Mouse (Mus musculus) right cerebral cortex, postnatal 25 days (tissue): ENCODE measurements around the gene Tmprss4.

Experiments used
- DNase-seq: peaks from one replicate; pipeline ENCODE4 v3.0.0; 2022

The Tmprss4 gene

DNA sequence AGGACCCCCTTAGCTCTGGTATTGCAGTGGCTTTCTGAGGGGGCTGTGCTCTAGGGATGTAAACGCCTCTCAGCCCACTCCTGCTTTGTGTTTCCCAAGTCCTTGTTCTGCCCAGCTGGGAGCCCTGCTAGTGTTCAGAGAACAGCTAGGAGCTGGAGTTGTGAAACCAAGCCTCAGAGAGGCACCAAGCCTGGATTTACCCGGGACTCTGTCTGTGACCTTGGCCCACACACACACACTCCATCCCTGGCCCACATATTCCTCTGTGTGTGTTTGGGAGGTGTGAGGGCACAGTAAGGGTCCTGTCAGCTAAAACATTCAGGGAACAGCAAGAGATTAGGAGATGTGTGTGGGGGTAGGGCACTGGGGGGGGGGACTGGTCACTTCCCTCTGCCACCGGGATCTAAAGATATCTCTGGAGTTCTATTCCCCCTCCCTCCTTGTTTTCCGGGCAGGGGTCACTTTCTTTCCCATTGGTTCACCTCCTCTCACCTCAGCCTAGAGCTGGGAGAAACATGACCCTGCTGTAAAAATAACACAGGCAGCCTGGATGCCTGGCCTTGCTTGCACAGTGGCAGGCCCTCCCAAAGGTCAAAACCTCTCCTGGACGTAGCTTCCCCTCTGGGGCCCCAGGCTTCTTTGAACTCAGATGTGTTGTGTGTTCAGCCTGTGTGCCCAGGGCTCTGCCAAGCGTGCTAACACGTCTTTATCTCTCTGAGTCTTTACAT lies 67.3 kb downstream of the Tmprss4 start:
- DNase-seq = no peak

DNA sequence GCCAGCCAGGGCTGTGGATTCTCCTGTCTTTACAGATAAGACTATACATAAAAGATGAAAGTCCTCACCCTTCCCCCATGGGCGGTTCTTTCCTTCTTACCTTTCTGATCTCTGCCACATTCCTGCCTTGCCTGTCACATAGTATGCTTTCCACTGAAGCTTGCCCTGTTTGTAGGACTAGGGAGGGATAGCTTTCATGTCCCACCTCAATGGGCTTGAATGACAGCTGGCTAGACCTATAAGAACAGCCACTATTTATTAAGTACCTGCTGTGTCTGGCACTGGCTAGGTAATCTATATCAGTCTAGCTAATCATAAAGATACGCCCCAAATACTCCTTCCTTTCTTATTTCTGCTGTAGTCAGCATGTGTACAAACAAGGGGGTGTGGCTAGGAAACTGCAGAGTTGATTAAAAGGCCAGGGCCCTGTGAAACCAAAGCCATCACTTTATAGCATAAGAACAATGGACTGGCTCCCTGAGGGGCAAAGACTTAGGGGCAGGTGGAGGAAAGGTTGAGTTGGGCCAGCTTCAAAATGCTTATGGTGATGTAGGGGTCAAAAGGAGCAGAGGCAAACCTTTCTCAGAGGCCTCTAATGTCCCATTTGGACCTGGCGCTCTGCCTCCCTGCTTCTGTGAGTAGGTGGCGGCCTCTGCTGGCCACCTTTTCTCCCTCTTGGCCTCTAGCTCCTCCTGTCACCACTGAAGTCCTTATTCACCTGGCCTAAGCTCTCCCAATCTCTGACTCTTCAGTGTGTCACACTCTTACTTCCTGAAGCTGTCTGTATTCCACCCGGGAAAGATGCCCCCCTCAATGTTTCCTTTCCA lies 70.2 kb downstream of the Tmprss4 start:
- no peak for DNase-seq

DNA sequence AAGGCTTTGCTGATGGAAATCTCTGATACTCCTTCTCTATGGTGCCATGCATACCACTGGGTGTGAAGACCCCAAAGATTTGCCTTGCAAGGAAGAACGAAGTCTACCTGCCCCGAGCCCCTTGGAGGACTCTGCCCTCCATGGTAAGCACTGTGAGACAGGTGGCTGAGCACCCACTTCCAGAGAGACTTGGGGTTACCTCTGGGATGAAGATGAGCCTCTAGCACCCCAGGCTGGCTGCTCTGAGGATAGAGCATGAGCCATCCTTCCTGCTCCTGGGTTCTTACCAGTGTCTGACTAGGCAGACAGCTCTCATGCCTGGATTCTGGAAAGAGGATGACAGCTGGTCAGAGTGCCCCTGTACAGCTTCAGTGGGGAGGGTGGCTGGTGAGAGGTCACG lies 73.8 kb downstream of the Tmprss4 start:
- DNase-seq = no peak

DNA sequence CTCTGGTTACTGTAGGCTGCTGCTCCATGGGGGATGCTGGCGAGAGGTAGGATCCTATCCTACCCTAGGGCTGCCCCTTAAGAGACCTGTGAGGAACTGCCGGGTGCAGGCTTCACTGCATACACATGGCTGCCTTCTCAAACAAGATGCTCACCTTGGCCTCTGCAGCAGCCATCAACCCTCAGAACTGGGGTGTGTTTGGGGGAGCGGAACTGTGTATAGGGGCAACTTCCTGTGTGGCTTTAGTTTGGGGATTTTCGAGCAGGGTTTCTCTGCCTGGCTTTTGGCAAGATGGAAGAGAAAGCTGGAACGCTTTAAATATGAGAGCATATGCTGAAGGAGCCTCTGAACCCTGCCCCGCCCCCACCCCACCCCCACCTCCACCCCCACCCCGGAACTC lies 77.0 kb downstream of the Tmprss4 start:
- DNase-seq = no peak

DNA sequence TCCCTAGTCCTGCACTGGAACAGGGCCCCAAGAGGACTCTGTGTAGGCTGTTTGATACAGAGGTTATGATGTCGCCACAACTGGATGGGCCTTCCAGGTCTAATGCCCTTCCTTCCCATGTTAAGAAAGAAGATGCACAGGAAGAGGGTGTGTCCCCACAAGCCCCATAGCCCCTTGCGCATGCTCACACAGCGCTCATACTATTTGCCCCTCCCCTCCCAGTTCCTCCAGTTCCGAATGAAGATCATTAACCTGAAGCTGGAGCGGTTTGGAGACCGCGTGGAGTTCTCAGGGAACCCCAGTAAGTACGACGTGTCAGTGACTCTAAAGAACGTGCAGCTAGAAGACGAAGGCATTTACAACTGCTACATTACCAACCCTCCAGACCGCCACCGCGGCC lies 78.7 kb downstream of the Tmprss4 start:
- no peak for DNase-seq
